Mouse (Mus musculus) limb, embryonic 11.5 days (tissue): ENCODE measurements around the gene H2-Oa. TPM values are rescaled to one million over a fixed set of nuclear protein-coding genes. Genes with fewer than 3 reads are reported as not detected.
"Not testable (repeated sequence)": the region's sequence is repeated elsewhere in the genome, so short reads cannot be mapped to it uniquely, and the experiment has no call there.

Experiments used
- ATAC-seq: fragments of 200-750 bp; cut with Nextera tagmentation; 2 replicates; pipeline ENCODE4 v1.8.0; 2017; ENCODE audit warnings: low read depth; ENCODE audit not compliant: insufficient number of reproducible peaks, low FRiP score, low TSS enrichment
- DNase-seq: peaks from one replicate; pipeline ENCODE4 v3.0.0-alpha.2; 2015; ENCODE audit warnings: low spot score
- H3K27ac ChIP-seq: fragments of 300-500 bp; sonication (generic); replicated peaks from 2 replicates; pipeline ENCODE4 v1.5.1; 2014; ENCODE audit warnings: low read depth, mild to moderate bottlenecking, low read length
- H3K27me3 ChIP-seq: fragments of 300-500 bp; sonication (generic); 2 replicates; pipeline ENCODE4 v1.6.1; 2014; ENCODE audit warnings: mild to moderate bottlenecking, low read length, mixed read lengths; ENCODE audit not compliant: control insufficient read depth, insufficient read depth
- H3K36me3 ChIP-seq: fragments of 300-500 bp; sonication (generic); 2 replicates; pipeline ENCODE4 v1.6.1; 2014; ENCODE audit warnings: mild to moderate bottlenecking, low read length, moderate library complexity, mixed read lengths; ENCODE audit not compliant: control insufficient read depth, insufficient read depth
- H3K4me1 ChIP-seq: fragments of 300-500 bp; sonication (generic); 2 replicates; pipeline ENCODE4 v1.6.1; 2014; ENCODE audit warnings: low read length, mixed read lengths; ENCODE audit not compliant: control insufficient read depth, insufficient read depth
- H3K4me2 ChIP-seq: fragments of 300-500 bp; sonication (generic); 2 replicates; pipeline ENCODE4 v1.6.1; 2014; ENCODE audit warnings: low read depth, mild to moderate bottlenecking, moderate library complexity; ENCODE audit not compliant: severe bottlenecking
- H3K4me3 ChIP-seq: fragments of 300-500 bp; sonication (generic); 2 replicates; pipeline ENCODE4 v1.5.1; 2014; ENCODE audit warnings: low read depth, low read length
- H3K9ac ChIP-seq: fragments of 300-500 bp; sonication (generic); 2 replicates; pipeline ENCODE4 v1.6.1; 2014; ENCODE audit warnings: mild to moderate bottlenecking, low read length
- H3K9me3 ChIP-seq: fragments of 300-500 bp; sonication (generic); 2 replicates; pipeline ENCODE4 v1.6.1; 2016; ENCODE audit warnings: low read length; ENCODE audit not compliant: control insufficient read depth
- WGBS: fragments of 180-500 bp; shearing (Covaris S2); extraction: QIAGEN DNeasy Blood & Tissue Kit; methylation state at CpG from one replicate; pipeline ENCODE4 v1.1.7; 2014; 5-methylcytosine and 5-hydroxymethylcytosine counted together
- polyA plus RNA-seq: library from polyadenylated mRNA; unstranded; fragments of >200 nt; fragmentation: Nextera tagmentation; extraction: Ambion mirVana; gene quantifications from 2 replicates; pipeline ENCODE4 v1.2.1, GENCODE M21; 2014

The H2-Oa gene
- polyA plus RNA-seq, 1 experiment from 2014 or later = 0.55 TPM

DNA sequence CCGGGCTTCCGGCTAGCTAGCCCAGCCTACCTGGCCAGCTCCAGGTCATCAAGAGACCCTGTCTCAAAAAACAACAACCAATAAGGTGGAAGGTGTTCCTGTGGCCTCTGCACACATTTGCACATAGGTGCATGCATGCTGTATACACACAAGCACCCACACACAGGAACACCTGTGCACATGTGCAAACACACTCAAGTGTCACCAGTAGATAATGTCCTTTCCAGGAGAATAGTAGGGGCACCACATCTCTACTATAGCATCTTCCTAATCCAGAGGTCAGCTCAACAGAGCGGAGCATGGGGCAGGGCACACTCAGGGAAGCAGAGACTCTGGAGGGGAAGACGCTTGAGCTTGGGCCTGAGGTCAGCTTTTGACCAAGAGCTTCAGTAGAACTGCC, 52.1 kb downstream of the H2-Oa start:
- H3K4me2 ChIP-seq, H3K9ac ChIP-seq, H3K27ac ChIP-seq, H3K9me3 ChIP-seq, H3K36me3 ChIP-seq, H3K4me1 ChIP-seq, ATAC-seq, DNase-seq, H3K4me3 ChIP-seq: not testable (repeated sequence)
- WGBS = 83% methylated on average over 4 of the region's 4 CpGs
- peaks cover 14% of the 10 kb centered on the region for H3K27me3 ChIP-seq

Other genes starting within 250 kb of the H2-Oa start
- 85.5 and 91.5 TPM in 2 replicates for gene Cd320, start 249.2 kb upstream of the H2-Oa start, polyA plus RNA-seq
- not detected in 2 replicates for gene Gm7029, start 218.5 kb upstream of the H2-Oa start, polyA plus RNA-seq
- 12.3 and 12.5 TPM in 2 replicates for gene Kifc1, start 201.7 kb upstream of the H2-Oa start, polyA plus RNA-seq
- gene Platr17, start 187.2 kb upstream of the H2-Oa start, polyA plus RNA-seq = 0.19 and 0.48 TPM in 2 replicates
- 66.8 and 71.3 TPM in 2 replicates for gene Daxx, start 182.9 kb upstream of the H2-Oa start, polyA plus RNA-seq
- 12.5 and 14.8 TPM in 2 replicates for gene Tapbp, start 176.4 kb upstream of the H2-Oa start, polyA plus RNA-seq
- gene Zbtb22, start 176.4 kb upstream of the H2-Oa start, polyA plus RNA-seq = 10.1 and 11.8 TPM in 2 replicates
- 37.3 and 38.7 TPM in 2 replicates for gene Rgl2, start 162.8 kb upstream of the H2-Oa start, polyA plus RNA-seq
- 208 and 212 TPM in 2 replicates for gene Pfdn6, start 152.0 kb upstream of the H2-Oa start, polyA plus RNA-seq
- 37.4 and 45.6 TPM in 2 replicates for gene Wdr46, start 151.7 kb upstream of the H2-Oa start, polyA plus RNA-seq
- gene B3galt4, start 140.9 kb upstream of the H2-Oa start, polyA plus RNA-seq = 2.6 and 3.0 TPM in 2 replicates
- gene Vps52, start 136.5 kb upstream of the H2-Oa start, polyA plus RNA-seq = 35.6 and 37.1 TPM in 2 replicates
- gene Rps18, start 136.3 kb upstream of the H2-Oa start, polyA plus RNA-seq = 1,618 and 1,641 TPM in 2 replicates
- 4.2 and 5.3 TPM in 2 replicates for gene H2-K1, start 92.0 kb upstream of the H2-Oa start, polyA plus RNA-seq
- 3.8 and 5.6 TPM in 2 replicates for gene Ring1, start 67.7 kb upstream of the H2-Oa start, polyA plus RNA-seq
- 34.9 and 37.7 TPM in 2 replicates for gene H2-Ke6, start 64.3 kb upstream of the H2-Oa start, polyA plus RNA-seq
- 85.6 and 94.1 TPM in 2 replicates for gene Slc39a7, start 60.7 kb upstream of the H2-Oa start, polyA plus RNA-seq
- gene Rxrb, start 60.5 kb upstream of the H2-Oa start, polyA plus RNA-seq = 20.5 and 24.0 TPM in 2 replicates
- gene Col11a2, start 52.9 kb upstream of the H2-Oa start, polyA plus RNA-seq = 2.6 and 5.0 TPM in 2 replicates
- gene H2-DMa, start 27.2 kb downstream of the H2-Oa start, polyA plus RNA-seq = 7.5 and 9.1 TPM in 2 replicates
- gene Brd2, start 30.3 kb downstream of the H2-Oa start, polyA plus RNA-seq = 141 and 152 TPM in 2 replicates
- gene H2-DMb2, start 51.0 kb downstream of the H2-Oa start, polyA plus RNA-seq = 0.23 TPM in 1 of 2 replicates, not detected in the other
- gene H2-DMb1, start 60.7 kb downstream of the H2-Oa start, polyA plus RNA-seq = 0.45 and 0.61 TPM in 2 replicates
- gene Tap1, start 95.2 kb downstream of the H2-Oa start, polyA plus RNA-seq = 2.4 and 3.1 TPM in 2 replicates
- 0.45 and 2.2 TPM in 2 replicates for gene Psmb9, start 95.4 kb downstream of the H2-Oa start, polyA plus RNA-seq
- 1.7 and 1.9 TPM in 2 replicates for gene Psmb8, start 105.4 kb downstream of the H2-Oa start, polyA plus RNA-seq
- 0.55 and 1.1 TPM in 2 replicates for gene Tap2, start 111.2 kb downstream of the H2-Oa start, polyA plus RNA-seq
- not detected in 2 replicates for gene H2-Ob, start 146.6 kb downstream of the H2-Oa start, polyA plus RNA-seq
- 3.7 and 4.5 TPM in 2 replicates for gene H2-Ab1, start 165.3 kb downstream of the H2-Oa start, polyA plus RNA-seq
- not detected in 2 replicates for gene H2-Aa, start 195.5 kb downstream of the H2-Oa start, polyA plus RNA-seq
- gene H2-Eb1, start 213.5 kb downstream of the H2-Oa start, polyA plus RNA-seq = 1.1 and 2.1 TPM in 2 replicates
- 0.07 and 0.10 TPM in 2 replicates for gene H2-Eb2, start 233.3 kb downstream of the H2-Oa start, polyA plus RNA-seq